Mouse (Mus musculus) left cerebral cortex, postnatal 4 days (tissue): ENCODE results near the gene Hps4. TPM values are rescaled to one million over a fixed set of nuclear protein-coding genes. Genes with fewer than 3 reads are reported as not detected.
A peak's percentile ranks its signal among the peaks of the same experiment; 100 is the strongest.
"Not testable (repeated sequence)": the region's sequence is repeated elsewhere in the genome, so short reads cannot be mapped to it uniquely, and the experiment has no call there.

ENCODE experiments used
- DNase-seq: peaks from one replicate; pipeline ENCODE4 v3.0.0-alpha.2; 2022
- intact Hi-C: fragments of 180-260 bp; cut with DNase I; formaldehyde crosslinking; loops from one replicate; pipeline ENCODE4 v1.15.1; 2025
- total RNA-seq, 2 experiments: library from RNA; stranded (reverse); gene quantifications; 2 replicates each; pipeline ENCODE4 v1.2.3; 2021

The Hps4 gene
- total RNA-seq, result 10 to 100 TPM; 32.6 to 32.8 TPM

GRCm38 (mm10) chr5:112342463-112343204, at the start of gene Hps4, which contains the start of gene Srrd:
Gene Hps4 (plus strand): TSS chr5:112343083.
Gene Srrd (minus strand): TSS chr5:112343040.
- peak; percentile 87 for DNase-seq
- intact Hi-C loops, result loop anchor here (2.0 kb wide), 1 partner anchor 16 kb away; the partner anchor contains the start of gene Tfip11

GRCm38 (mm10) chr5:112293800-112294199, 49.1 kb upstream of the Hps4 start:
- DNase-seq, result no peak
- intact Hi-C loops, result no loop called here

- DNase-seq, result no peak
- intact Hi-C loops, result no loop called here
Observed at GRCm38 (mm10) chr5:112294696-112295095, 48.2 kb upstream of the Hps4 start.

GRCm38 (mm10) chr5:112295162-112295561, 47.7 kb upstream of the Hps4 start:
- DNase-seq, result no peak
- intact Hi-C loops, result no loop called here

GRCm38 (mm10) chr5:112295564-112295963, 47.3 kb upstream of the Hps4 start:
- no peak for DNase-seq
- intact Hi-C loops, result no loop called here

- intact Hi-C loops, result no loop called here
- no peak for DNase-seq
Observed at GRCm38 (mm10) chr5:112296404-112297181, 46.3 kb upstream of the Hps4 start.

- DNase-seq, result no peak
- intact Hi-C loops, result no loop called here
Observed at GRCm38 (mm10) chr5:112297257-112297656, 45.6 kb upstream of the Hps4 start.

GRCm38 (mm10) chr5:112298226-112298988, 44.5 kb upstream of the Hps4 start:
- intact Hi-C loops, result no loop called here
- no peak for DNase-seq

- intact Hi-C loops, result no loop called here
- no peak for DNase-seq
Observed at GRCm38 (mm10) chr5:112299399-112299798, 43.5 kb upstream of the Hps4 start.

GRCm38 (mm10) chr5:112300112-112300511, 42.8 kb upstream of the Hps4 start:
- no peak for DNase-seq
- intact Hi-C loops, result no loop called here

GRCm38 (mm10) chr5:112300721-112301308, 42.1 kb upstream of the Hps4 start:
- no peak for DNase-seq
- intact Hi-C loops, result no loop called here

GRCm38 (mm10) chr5:112301694-112302093, 41.2 kb upstream of the Hps4 start:
- intact Hi-C loops, result no loop called here
- DNase-seq, result no peak

- intact Hi-C loops, result no loop called here
- DNase-seq, result no peak
Observed at GRCm38 (mm10) chr5:112302310-112302709, 40.6 kb upstream of the Hps4 start.

- intact Hi-C loops, result no loop called here
- DNase-seq, result no peak
Observed at GRCm38 (mm10) chr5:112305842-112306241, 37.0 kb upstream of the Hps4 start.

GRCm38 (mm10) chr5:112313222-112313885, 29.5 kb upstream of the Hps4 start:
- DNase-seq, result no peak
- intact Hi-C loops, result no loop called here

- intact Hi-C loops, result no loop called here
- no peak for DNase-seq
Observed at GRCm38 (mm10) chr5:112316468-112316867, 26.4 kb upstream of the Hps4 start.

- no peak for DNase-seq
- intact Hi-C loops, result no loop called here
Observed at GRCm38 (mm10) chr5:112317328-112317727, 25.6 kb upstream of the Hps4 start.

GRCm38 (mm10) chr5:112319343-112319742, 23.5 kb upstream of the Hps4 start:
- intact Hi-C loops, DNase-seq: not testable (repeated sequence)

- intact Hi-C loops, result loop anchor here (10.0 kb wide), 1 partner anchor 96 kb away; no protein-coding TSS in a partner anchor
- no peak for DNase-seq
Observed at GRCm38 (mm10) chr5:112320379-112320778, 22.5 kb upstream of the Hps4 start.

GRCm38 (mm10) chr5:112320936-112321335, 21.9 kb upstream of the Hps4 start:
- intact Hi-C loops, result loop anchor here (10.0 kb wide), 1 partner anchor 96 kb away; no protein-coding TSS in a partner anchor
- DNase-seq, result no peak
